Mouse (Mus musculus): ENCODE data around the gene Azi2. TPM values are rescaled to one million over a fixed set of nuclear protein-coding genes. Genes with fewer than 3 reads are reported as not detected.

Gene Azi2
- total RNA-seq, 2 experiments from 2014 or later, result 29.7 to 38.7 TPM

DNA sequence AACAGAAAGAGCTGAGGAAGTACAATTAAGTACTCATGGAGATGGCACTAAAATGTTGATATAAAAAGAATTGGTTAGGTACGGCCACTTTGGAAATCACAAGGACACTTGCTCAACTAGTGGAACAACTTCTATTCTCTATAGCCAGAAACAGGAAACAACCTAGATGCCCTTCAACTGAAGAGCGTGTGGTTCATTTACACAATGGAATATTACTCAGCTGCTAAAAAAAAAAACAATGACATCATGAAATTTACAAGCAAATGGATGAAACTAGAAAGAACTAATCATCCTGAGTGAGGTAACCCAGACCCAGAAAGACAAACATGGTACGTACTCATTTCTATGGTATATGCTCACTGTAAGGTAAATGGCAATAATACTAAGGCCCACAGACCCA lies 33.1 kb downstream of the Azi2 start:
- DNase-seq, result no peak
- intact Hi-C loops (cut with DNase I), result no loop called here

DNA sequence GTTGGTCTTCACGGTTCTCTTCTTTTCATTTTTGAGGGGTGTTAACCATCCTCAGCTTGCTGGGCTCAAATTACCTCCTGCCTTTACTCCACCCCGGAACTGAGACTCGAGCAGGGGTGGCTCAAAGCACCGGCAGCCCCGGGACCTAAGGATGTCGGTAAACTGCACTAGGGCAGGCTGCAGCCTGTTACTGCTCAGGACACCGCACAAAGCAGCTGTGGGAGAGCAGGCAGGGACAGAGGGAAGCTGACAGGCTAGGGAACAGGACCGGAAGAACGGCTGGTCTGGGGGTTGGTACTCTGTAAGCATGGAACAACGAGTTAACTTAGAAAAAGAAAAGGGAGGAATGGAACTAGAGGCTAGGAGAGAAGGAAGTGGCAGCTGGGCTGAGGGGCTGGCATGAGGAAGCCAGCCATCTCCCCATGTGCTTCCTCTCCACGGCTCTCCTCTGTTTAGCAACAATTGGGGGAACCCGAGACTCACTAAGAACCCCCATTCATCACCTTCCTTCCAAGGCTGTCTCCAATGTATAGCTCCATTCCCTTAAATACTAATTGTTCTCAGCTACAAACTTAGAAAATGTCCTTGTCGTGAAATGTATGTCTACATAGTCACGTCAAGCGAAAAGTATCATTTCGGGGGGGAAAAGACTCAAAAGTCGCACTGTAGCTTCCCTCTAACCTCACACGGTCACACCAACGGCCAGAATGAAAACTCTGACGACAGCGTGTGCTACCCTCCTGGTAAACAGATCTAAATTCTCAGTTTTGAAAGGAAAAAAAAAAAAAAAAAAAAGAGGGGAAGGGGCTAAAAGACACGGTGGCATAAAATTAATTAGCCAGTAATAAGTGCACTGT lies 42.5 kb downstream of the Azi2 start:
- no peak for DNase-seq
- intact Hi-C loops (cut with DNase I), result no loop called here

DNA sequence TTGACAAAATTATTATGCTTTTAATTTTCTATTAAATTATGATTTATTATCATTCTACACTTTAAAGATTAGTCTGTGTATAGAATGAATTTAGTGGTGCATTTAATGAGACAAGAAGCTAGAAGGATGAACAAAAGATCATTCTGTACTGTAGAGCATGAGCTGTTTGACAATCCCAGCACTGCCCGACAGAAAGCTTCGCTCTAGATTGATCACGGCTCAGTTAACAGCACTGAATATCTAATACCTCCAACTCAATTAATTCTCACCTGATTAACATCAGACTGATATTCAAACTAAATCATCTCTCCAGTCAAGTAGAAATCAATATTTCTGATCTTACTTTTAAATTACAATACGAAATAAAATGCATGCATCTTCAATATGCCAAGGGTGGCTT lies 43.5 kb downstream of the Azi2 start:
- intact Hi-C loops (cut with DNase I), result no loop called here
- no peak for DNase-seq

GRCm38 (mm10) chr9:118099395-118099794 lies 59.1 kb downstream of the Azi2 start:
- intact Hi-C loops (cut with DNase I), result no loop called here
- DNase-seq, result no peak

- DNase-seq, result no peak
- intact Hi-C loops (cut with DNase I), result no loop called here
Measured at GRCm38 (mm10) chr9:118100484-118100883, 60.2 kb downstream of the Azi2 start.

GRCm38 (mm10) chr9:118101802-118102201 lies 61.5 kb downstream of the Azi2 start:
- DNase-seq, result no peak
- intact Hi-C loops (cut with DNase I), result no loop called here

- intact Hi-C loops (cut with DNase I), result no loop called here
Measured at GRCm38 (mm10) chr9:118108527-118109011, 68.3 kb downstream of the Azi2 start.

DNA sequence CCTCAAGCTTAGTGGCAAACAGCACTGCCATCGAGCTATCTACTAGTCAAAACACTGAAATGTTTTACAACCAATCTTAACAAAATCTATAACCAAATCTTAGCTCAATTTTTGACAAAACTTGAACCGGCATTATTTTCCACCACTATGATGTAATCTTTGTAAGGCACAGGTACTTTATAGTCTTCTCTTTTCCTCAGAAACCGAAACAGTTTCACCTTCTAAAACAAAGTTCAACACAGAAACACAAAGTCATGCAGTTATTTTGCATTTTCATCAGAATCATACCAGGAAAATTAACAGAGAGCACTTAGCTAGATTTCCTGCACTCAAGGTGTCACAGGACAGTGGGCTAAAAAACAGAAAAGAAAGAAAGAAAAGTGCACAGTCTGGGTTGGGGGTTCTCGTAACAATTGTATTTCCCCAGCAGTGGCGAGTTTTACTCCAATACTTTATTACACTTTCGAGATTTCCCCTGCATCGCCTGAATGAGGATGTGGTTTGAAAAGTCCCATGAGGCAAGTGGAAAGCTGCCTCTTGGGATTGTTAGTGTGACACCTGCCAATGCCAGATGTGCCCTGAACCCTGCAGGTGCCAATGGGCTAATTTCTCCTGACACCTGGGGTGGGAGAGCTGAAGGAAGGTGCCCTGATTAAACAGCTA lies 69.5 kb downstream of the Azi2 start:
- DNase-seq, result no peak
- intact Hi-C loops (cut with DNase I), result no loop called here

More at GRCm38 (mm10) chr9:118108527-118109011, 68.3 kb downstream of the Azi2 start:
- no peak for DNase-seq

GRCm38 (mm10) chr9:118110360-118110710 lies 70.0 kb downstream of the Azi2 start:
- intact Hi-C loops (cut with DNase I), result no loop called here
- no peak for DNase-seq

Small RNAs within 50 kb of the gene (microRNA-seq; reads per million reads assigned to microRNA genes)
- gene Gm22008, result 0 reads per million in 2 experiments

Other genes starting within 250 kb of the Azi2 start
- 10 to 100 TPM; 18.0 to 22.4 TPM for gene Cmc1, start 109.7 kb downstream of the Azi2 start, total RNA-seq (2021)